In genomic region chr14:120480341-120480900, GRCm38 (mm10) we compare ENCODE assay signal across 8 mouse cellular contexts. TPM values are rescaled to one million over a fixed set of nuclear protein-coding genes. Genes with fewer than 3 reads are reported as not detected.
DNase-seq lines count a peak whose midpoint lies in the region; ATAC-seq and TF ChIP-seq lines count a peak whose summit lies in the region.

No protein-coding gene starts in this region.

- H3K36me3 ChIP-seq in lung, embryonic 16.5 days (ENCODE audit: control insufficient read depth, insufficient read depth, low read length), result peaks cover 9% of the 10 kb centered on the region
- peaks cover 3% of the 10 kb centered on the region; the same call in 1 of the 2 replicates for H3K36me3 ChIP-seq in limb, embryonic 15.5 days
- H3K36me3 ChIP-seq in stomach, embryonic 16.5 days (ENCODE audit: control insufficient read depth, insufficient read depth, low read length), result peaks cover 3% of the 10 kb centered on the region; the same call in 1 of the 2 replicates

- H3K4me1 ChIP-seq in lung, embryonic 16.5 days (replicated peaks; ENCODE audit: control insufficient read depth, insufficient read depth, low read length), result peaks cover 25% of the 10 kb centered on the region
- peaks cover 2% of the 10 kb centered on the region; the same call in 1 of the 2 replicates for H3K4me1 ChIP-seq in limb, embryonic 15.5 days
- H3K4me1 ChIP-seq in stomach, embryonic 16.5 days (ENCODE audit: control insufficient read depth, insufficient read depth, low read length), result peaks cover 5% of the 10 kb centered on the region; the same call in 1 of the 2 replicates

- H3K27ac ChIP-seq in gastrocnemius, adult 2 months, result no peak overlapping the region
- H3K27ac ChIP-seq in lung, embryonic 16.5 days (ENCODE audit: low read length), result no peak overlapping the region
- no peak overlapping the region for H3K27ac ChIP-seq in limb, embryonic 15.5 days
- H3K27ac ChIP-seq in stomach, embryonic 16.5 days (ENCODE audit: low read length), result no peak overlapping the region

- peaks cover 3% of the 10 kb centered on the region; the same call in 1 of the 2 replicates for H3K9me3 ChIP-seq in lung, embryonic 16.5 days (ENCODE audit: control insufficient read depth, low read length)
- H3K9me3 ChIP-seq in limb, embryonic 15.5 days, result no peaks in the 10 kb centered on the region
- no peaks in the 10 kb centered on the region for H3K9me3 ChIP-seq in stomach, embryonic 16.5 days (replicated peaks; ENCODE audit: control insufficient read depth, low read length)

- H3K4me2 ChIP-seq in lung, embryonic 16.5 days (ENCODE audit: low read depth, low read length), result peak overlapping the region; percentile 73
- H3K4me2 ChIP-seq in limb, embryonic 15.5 days, result 0 out of 2 replicates have a peak overlapping the region, but pooled peaks have one; percentile 6
- peak overlapping the region; percentile 76 for H3K4me2 ChIP-seq in stomach, embryonic 16.5 days (ENCODE audit: low read depth, low read length)

- intact Hi-C loops in gastrocnemius, adult 2 months (cut with DNase I), result no loop called here

- TF ChIP-seq CTCF in gastrocnemius, adult 2 months (IDR thresholded peaks at IDR 0.05), result no peak

- H3K27me3 ChIP-seq in lung, embryonic 16.5 days (ENCODE audit: control insufficient read depth, insufficient read depth, low read depth, low read length), result no peaks in the 10 kb centered on the region
- H3K27me3 ChIP-seq in limb, embryonic 15.5 days, result no peaks in the 10 kb centered on the region
- no peaks in the 10 kb centered on the region for H3K27me3 ChIP-seq in stomach, embryonic 16.5 days (ENCODE audit: control insufficient read depth, insufficient read depth, low read length)

- 0 out of 2 replicates have a peak overlapping the region, but pooled peaks have one; percentile 2 for H3K9ac ChIP-seq in lung, embryonic 16.5 days (ENCODE audit: low read length)
- no peak overlapping the region for H3K9ac ChIP-seq in limb, embryonic 15.5 days
- no peak overlapping the region for H3K9ac ChIP-seq in stomach, embryonic 16.5 days (ENCODE audit: low read length)

- 55% methylated on average over 8 of the region's 8 CpGs for WGBS in lung, embryonic 16.5 days
- 82% methylated on average over 8 of the region's 8 CpGs for WGBS in limb, embryonic 15.5 days
- WGBS in stomach, embryonic 16.5 days, result 71% methylated on average over 8 of the region's 8 CpGs

- peak overlapping the region; percentile 76 for H3K4me3 ChIP-seq in gastrocnemius, adult 2 months
- H3K4me3 ChIP-seq in lung, embryonic 16.5 days (ENCODE audit: low read length), result peak overlapping the region; percentile 30
- H3K4me3 ChIP-seq in limb, embryonic 15.5 days, result peak overlapping the region; percentile 22; the same call in 1 of the 2 replicates
- peak overlapping the region; percentile 18 for H3K4me3 ChIP-seq in stomach, embryonic 16.5 days (replicated peaks; ENCODE audit: low read length)

- ATAC-seq in lung, embryonic 16.5 days (ENCODE audit: low read depth), result no peak
- ATAC-seq in limb, embryonic 15.5 days (ENCODE audit: insufficient number of reproducible peaks, low FRiP score, low TSS enrichment, low read depth), result no peak
- no peak for ATAC-seq in stomach, embryonic 16.5 days (ENCODE audit: insufficient read depth, low FRiP score)

- no peak for DNase-seq in gastrocnemius, adult 2 months
- no peak for DNase-seq in gastrocnemius, adult 8-10 months (ENCODE audit: low spot score in 2 of 2)
- DNase-seq in lung, adult 18-20 months, result no peak
- DNase-seq in cerebellum, adult 9-11 months, result no peak
- no peak for DNase-seq in adrenal gland, adult 18-20 months (ENCODE audit: low spot score in 2 of 2)

RNA-seq across cellular contexts. Expression of gene Rap2a, which starts 2.2 kb away (rescaled TPM):
- 1 to 10 TPM; 3.2 to 3.8 TPM for total RNA-seq in gastrocnemius, adult 2 months (2021)
- 1 to 10 TPM; 2.5 to 3.2 (median 3.0) TPM for total RNA-seq in gastrocnemius, adult 8-10 months (2022)
- polyA plus RNA-seq in lung, embryonic 16.5 days (2015; fragmentation: Nextera tagmentation; extraction: Ambion mirVana), result 15.7 and 16.2 TPM in 2 replicates
- 16.3 and 17.2 TPM in 2 replicates for polyA plus RNA-seq in limb, embryonic 15.5 days (2015; fragmentation: Nextera tagmentation; extraction: Ambion mirVana)
- polyA plus RNA-seq in stomach, embryonic 16.5 days (2015; fragmentation: Nextera tagmentation; extraction: Ambion mirVana), result 7.8 and 7.9 TPM in 2 replicates
- total RNA-seq in adrenal gland, adult 18-20 months (2021), result 10 to 100 TPM; 13.7 TPM

Comparison
In these comparisons a context has a peak if more than half of its experiments do, and no peak if none do; other contexts are left out.
1. H3K4me3 ChIP-seq: peak in every context shown above with its lines; median percentile 76 in gastrocnemius, adult 2 months; 30 in lung, embryonic 16.5 days; 22 in limb, embryonic 15.5 days; 18 in stomach, embryonic 16.5 days.
2. H3K4me2 ChIP-seq: peak in every context shown above with its lines; median percentile 76 in stomach, embryonic 16.5 days; 73 in lung, embryonic 16.5 days; 6 in limb, embryonic 15.5 days.